Mouse (Mus musculus) hematopoietic stem cell, adult 5-6 weeks (primary cell): ENCODE measurements around the gene Cfap206. TPM values are rescaled to one million over a fixed set of nuclear protein-coding genes. Genes with fewer than 3 reads are reported as not detected.

Source experiments
- ATAC-seq, 2 experiments: fragments of 125-278 bp in 1 of 2; replicated peaks in 1 of 2; 2 replicates each; pipeline ENCODE4 v1.8.0; 2016 to 2017; ENCODE audit warnings: inconsistent platforms in 2 of 2, mild to moderate bottlenecking in 2 of 2, moderate number of reproducible peaks in 2 of 2, low read depth in 1 of 2, moderate TSS enrichment in 1 of 2; ENCODE audit not compliant: low FRiP score in 2 of 2, poor library complexity in 2 of 2, severe bottlenecking in 2 of 2, insufficient read depth in 1 of 2, low TSS enrichment in 1 of 2
- total RNA-seq: library from RNA; stranded (forward); fragments of 172-1452, 232-1000 nt; gene quantifications from 2 replicates; pipeline ENCODE4 v1.2.3, GENCODE M21; 2017

Cfap206 gene
- total RNA-seq, 1 experiment from 2014 or later, result not detected

GRCm38 (mm10) chr4:34688021-34688420 is 42.0 kb downstream of the Cfap206 start:
- no peak for ATAC-seq

GRCm38 (mm10) chr4:34686874-34687567 is 43.0 kb downstream of the Cfap206 start, which contains the start of gene Slc35a1:
Gene Slc35a1, minus strand, starts transcription at chr4:34687438.
- peak; percentile 97 for ATAC-seq

- peak; percentile 29 to 37; a peak in 1 of 4 replicates for ATAC-seq
Measured at GRCm38 (mm10) chr4:34680530-34680929, 49.5 kb downstream of the Cfap206 start.

GRCm38 (mm10) chr4:34673721-34674120 is 56.3 kb downstream of the Cfap206 start:
- no peak for ATAC-seq

- no peak for ATAC-seq
Measured at GRCm38 (mm10) chr4:34667923-34668322, 62.1 kb downstream of the Cfap206 start.

GRCm38 (mm10) chr4:34661927-34662326 is 68.1 kb downstream of the Cfap206 start:
- no peak for ATAC-seq

GRCm38 (mm10) chr4:34661514-34661913 is 68.5 kb downstream of the Cfap206 start:
- no peak for ATAC-seq

- ATAC-seq, result no peak
Measured at GRCm38 (mm10) chr4:34659012-34659411, 71.0 kb downstream of the Cfap206 start.

- no peak for ATAC-seq
Measured at GRCm38 (mm10) chr4:34656101-34656500, 73.9 kb downstream of the Cfap206 start.

GRCm38 (mm10) chr4:34653179-34653578 is 76.8 kb downstream of the Cfap206 start:
- ATAC-seq, result no peak

GRCm38 (mm10) chr4:34644779-34645178 is 85.2 kb downstream of the Cfap206 start:
- no peak for ATAC-seq

- ATAC-seq, result no peak
Measured at GRCm38 (mm10) chr4:34640731-34641130, 89.3 kb downstream of the Cfap206 start.

GRCm38 (mm10) chr4:34639745-34640364 is 90.2 kb downstream of the Cfap206 start:
- no peak for ATAC-seq

Other genes with a start within 250 kb of the Cfap206 start
- gene Akirin2, start 179.3 kb downstream of the Cfap206 start, total RNA-seq, result 55.5 and 66.7 TPM in 2 replicates
- 107 and 116 TPM in 2 replicates for gene Orc3, start 115.3 kb downstream of the Cfap206 start, total RNA-seq
- gene Rars2, start 115.2 kb downstream of the Cfap206 start, total RNA-seq, result 38.9 and 40.3 TPM in 2 replicates
- gene Slc35a1, start 42.8 kb downstream of the Cfap206 start, total RNA-seq, result 42.3 and 44.1 TPM in 2 replicates
- gene Gm136, start 26.1 kb upstream of the Cfap206 start, total RNA-seq, result not detected in 2 replicates
- gene Smim8, start 48.2 kb upstream of the Cfap206 start, total RNA-seq, result 22.5 and 49.1 TPM in 2 replicates
- gene Zfp292, start 152.8 kb upstream of the Cfap206 start, total RNA-seq, result 65.7 and 68.7 TPM in 2 replicates
- not detected in 2 replicates for gene Cga, start 163.6 kb upstream of the Cfap206 start, total RNA-seq